Mouse (Mus musculus): Measurements from ENCODE around the gene Ankrd13a. TPM values are rescaled to one million over a fixed set of nuclear protein-coding genes. Genes with fewer than 3 reads are reported as not detected.
A peak's percentile ranks its signal among the peaks of the same experiment; 100 is the strongest.
"Not testable (repeated sequence)": the region's sequence is repeated elsewhere in the genome, so short reads cannot be mapped to it uniquely, and the experiment has no call there.

The Ankrd13a gene
- polyA plus RNA-seq, 1 experiment: 92.1 TPM

DNA sequence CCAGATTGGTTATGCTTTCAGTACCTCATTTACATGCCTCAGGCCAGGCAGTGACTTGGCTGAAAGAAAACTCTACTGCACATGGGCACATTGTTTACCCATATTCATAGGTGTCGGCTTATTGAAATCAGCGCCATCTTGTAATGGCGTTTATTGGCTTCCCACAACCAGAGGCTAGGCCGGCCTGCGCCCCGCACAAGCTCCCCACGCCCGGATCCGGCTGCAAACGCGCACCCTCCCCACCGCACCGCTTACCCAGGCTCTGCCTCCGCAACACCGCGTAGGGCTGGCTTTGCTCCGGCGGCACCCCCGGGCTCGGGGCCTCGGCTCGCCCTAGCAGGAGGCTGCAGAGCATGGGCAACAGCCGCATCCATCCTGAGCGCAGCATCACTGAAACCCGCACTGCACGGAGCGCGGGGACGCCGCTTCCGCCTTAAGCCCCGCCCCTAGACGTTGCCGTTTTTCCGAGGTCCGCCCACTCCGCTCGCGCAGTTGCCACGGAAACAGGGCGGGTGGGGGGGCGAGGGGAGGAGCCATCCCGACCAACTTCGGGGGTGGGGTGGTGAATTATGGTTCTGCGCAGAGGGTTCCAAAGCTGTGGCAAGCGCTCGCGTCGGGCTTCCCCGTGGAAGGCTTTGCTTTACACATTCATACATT, 39.2 kb downstream of the Ankrd13a start:
- H3K4me3 ChIP-seq (replicated peaks; ENCODE audit: extremely low read depth, low read depth, low read length): peak overlapping the region; percentile 93
- no peaks in the 10 kb centered on the region for H3K4me1 ChIP-seq (ENCODE audit: control insufficient read depth, insufficient read depth, low read length)
- TF ChIP-seq POLR2A (IDR thresholded peaks at IDR 0.05; ENCODE audit: borderline replicate concordance, extremely low read depth, low read depth, low read length): peak; percentile 85; the same call in 1 of the 2 replicates
- TF ChIP-seq CTCF (IDR thresholded peaks at IDR 0.05; ENCODE audit: insufficient read depth, low read length): no peak
- WGBS: under 1% methylated on average over 50 of the region's 50 CpGs
- DNase-seq: peak; percentile 72

DNA sequence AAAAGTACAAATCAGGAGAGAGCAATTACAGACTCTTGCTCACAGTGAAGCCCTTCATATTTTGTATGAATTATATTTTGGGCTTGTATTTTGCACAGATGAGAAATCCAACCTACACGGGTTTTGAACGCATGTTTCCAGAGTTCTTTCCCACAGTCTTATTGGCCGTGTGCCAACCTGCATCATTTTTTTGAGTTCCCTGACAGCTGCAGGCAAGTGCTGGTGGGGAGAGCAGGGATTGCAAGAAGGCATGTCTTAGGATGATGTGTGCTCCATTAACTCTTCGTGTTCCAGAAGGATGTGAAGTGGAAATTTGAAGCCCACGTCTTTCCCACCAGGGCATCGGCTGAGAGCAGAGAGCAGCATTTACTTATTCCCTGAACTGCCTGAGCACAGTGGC, 42.1 kb downstream of the Ankrd13a start:
- TF ChIP-seq CTCF (IDR thresholded peaks at IDR 0.05; ENCODE audit: insufficient read depth, low read length): no peak
- WGBS: 62% methylated on average over 6 of the region's 6 CpGs
- Histone ChIP-seq H3K4me1 (ENCODE audit: control insufficient read depth, insufficient read depth, low read length) (no peaks in the 10 kb centered on the region), H3K4me3 (replicated peaks; ENCODE audit: extremely low read depth, low read depth, low read length) (no peak overlapping the region)
- no peak for DNase-seq

DNA sequence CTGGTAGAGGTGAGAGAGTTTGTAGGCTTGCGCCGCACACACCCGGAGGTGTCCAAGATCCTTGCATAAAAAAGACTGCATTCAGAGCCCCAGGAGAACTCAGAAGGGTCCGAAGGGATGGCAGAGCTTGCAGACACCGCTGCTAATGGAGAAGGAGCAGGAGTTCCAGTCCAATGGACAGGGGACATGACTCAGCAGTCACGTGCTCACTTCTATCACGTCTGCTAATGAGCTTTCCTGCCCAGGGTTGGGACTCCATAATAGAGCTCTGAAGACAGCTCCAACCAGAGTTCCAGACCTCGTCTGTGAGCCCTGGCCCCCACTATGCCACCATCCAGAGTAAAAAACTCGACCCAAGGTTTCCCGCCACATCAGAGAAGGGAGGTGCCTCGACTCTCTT, 43.6 kb downstream of the Ankrd13a start:
- Histone ChIP-seq H3K4me3 (replicated peaks; ENCODE audit: extremely low read depth, low read depth, low read length) (no peak overlapping the region), H3K4me1 (ENCODE audit: control insufficient read depth, insufficient read depth, low read length) (no peaks in the 10 kb centered on the region)
- WGBS: 75% methylated on average over 11 of the region's 11 CpGs
- no peak for TF ChIP-seq POLR2A (IDR thresholded peaks at IDR 0.05; ENCODE audit: borderline replicate concordance, extremely low read depth, low read depth, low read length)
- DNase-seq: no peak

DNA sequence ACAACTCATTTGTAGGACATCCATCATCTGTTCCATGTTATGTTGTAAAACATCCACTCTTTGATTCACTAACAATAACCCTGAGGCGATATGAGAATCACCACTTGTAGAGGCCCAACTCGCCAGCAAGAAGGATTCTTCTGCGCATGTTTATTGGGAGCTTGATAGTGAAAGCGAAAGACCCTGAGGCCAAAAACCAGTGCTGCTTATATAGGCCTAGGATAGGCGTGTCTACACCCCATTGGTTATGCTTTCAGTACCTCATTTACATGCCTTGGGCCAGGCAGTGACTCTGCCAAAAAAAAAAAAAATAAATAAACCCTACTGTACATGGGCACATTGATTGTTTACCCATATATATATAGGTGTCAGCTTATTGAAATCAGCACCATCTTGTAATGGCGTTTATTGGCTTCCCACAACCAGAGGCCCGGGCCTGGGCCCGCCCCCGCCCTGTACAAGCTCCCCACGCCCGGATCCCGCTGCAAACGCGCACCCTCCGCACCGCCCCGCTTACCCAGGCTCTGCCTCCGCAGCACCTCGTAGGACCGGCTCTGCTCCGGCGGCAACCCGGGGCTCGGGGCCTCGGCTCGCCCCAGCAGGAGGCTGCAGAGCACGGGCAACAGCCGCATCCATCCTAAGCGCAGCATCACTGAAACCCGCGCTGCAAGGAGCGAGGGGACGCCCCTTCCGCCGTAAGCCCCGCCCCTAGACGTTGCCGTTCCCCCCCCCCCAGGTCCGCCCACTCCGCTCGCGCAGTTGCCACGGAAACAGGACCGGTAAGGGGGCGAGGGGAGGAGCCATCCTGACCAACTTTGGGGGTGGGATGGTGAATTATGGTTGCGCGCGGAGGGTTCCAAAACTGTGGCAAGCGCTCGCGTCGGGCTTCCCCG, 48.6 kb downstream of the Ankrd13a start, which contains the start of gene 1500011B03Rik:
TSS of gene 1500011B03Rik (minus strand) at position 673 of the 893 bp plus-strand sequence.
- no peak for TF ChIP-seq POLR2A (IDR thresholded peaks at IDR 0.05; ENCODE audit: borderline replicate concordance, extremely low read depth, low read depth, low read length)
- peak; percentile 54 for DNase-seq
- 10% methylated on average over 53 of the region's 53 CpGs for WGBS
- Histone ChIP-seq H3K4me1 (ENCODE audit: control insufficient read depth, insufficient read depth, low read length) (no peaks in the 10 kb centered on the region; the same call in 1 of the 2 replicates), H3K4me3 (replicated peaks; ENCODE audit: extremely low read depth, low read depth, low read length) (peak within 1 kb of the TSS; percentile 65)

DNA sequence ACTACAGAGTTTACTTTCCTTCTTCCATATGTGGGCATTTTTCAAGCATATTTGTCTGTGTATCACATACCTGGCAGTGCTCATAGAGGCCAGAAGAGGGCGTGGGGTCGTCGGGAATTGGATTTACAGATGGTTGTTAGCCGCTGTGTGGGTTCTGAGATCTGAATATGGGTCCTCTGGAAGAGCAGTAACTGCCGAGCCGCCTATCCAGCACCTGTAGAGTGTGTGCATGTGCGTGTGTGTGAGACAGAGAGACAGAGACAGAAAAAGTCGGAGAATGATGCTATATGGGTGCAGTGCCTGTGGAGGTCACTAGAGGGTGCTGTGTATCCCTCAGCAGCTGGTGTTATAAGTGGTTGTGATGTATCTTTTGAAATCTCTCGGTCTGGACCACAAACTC, 49.7 kb downstream of the Ankrd13a start:
- DNase-seq: peak; percentile 43
- no peaks in the 10 kb centered on the region; the same call in 1 of the 2 replicates for H3K4me1 ChIP-seq (ENCODE audit: control insufficient read depth, insufficient read depth, low read length)
- 10% methylated on average over 9 of the region's 9 CpGs for whole genome bisulfite sequencing
- H3K4me3 ChIP-seq (replicated peaks; ENCODE audit: extremely low read depth, low read depth, low read length): no peak overlapping the region
- TF ChIP-seq POLR2A (IDR thresholded peaks at IDR 0.05; ENCODE audit: borderline replicate concordance, extremely low read depth, low read depth, low read length): no peak
- TF ChIP-seq CTCF (IDR thresholded peaks at IDR 0.05; ENCODE audit: insufficient read depth, low read length): peak; percentile 65

DNA sequence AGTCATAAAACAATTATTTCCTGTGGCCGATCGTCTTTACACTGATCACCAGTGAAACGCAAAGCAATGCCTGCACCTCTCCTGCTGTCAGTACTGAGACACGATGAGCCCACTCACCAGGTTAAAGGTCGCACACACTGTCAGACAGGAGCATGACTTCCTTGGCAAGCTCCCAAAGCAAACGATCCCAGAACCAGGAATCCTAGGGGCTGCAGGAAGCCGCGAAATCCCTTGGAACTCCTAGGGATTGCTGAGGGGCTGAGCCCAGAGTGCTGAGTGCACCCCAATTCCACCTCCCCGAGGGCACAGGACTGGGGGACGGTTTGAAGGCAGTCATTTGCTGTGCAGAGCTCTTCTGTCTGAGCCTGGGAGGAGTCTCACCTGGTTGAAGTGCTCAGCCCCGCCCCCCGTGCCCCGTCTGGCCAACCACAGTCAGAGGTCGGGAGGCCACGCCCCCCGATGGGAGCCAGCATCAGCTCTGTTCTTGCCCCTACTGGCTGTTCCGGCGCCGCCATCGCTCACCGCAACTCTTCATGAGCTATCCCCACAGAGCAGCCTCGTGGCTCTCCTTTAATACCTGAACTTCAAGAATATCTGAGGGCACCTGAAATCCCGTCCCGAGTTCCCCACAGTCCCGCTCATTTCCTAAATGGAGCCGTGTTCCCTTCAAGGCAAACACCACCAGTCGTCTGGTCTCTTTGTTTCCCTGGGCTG, 51.7 kb downstream of the Ankrd13a start:
- 7% methylated on average over 27 of the region's 27 CpGs for WGBS
- TF ChIP-seq POLR2A (IDR thresholded peaks at IDR 0.05; ENCODE audit: borderline replicate concordance, extremely low read depth, low read depth, low read length): no peak
- no peak for TF ChIP-seq CTCF (IDR thresholded peaks at IDR 0.05; ENCODE audit: insufficient read depth, low read length)
- H3K4me1 ChIP-seq (ENCODE audit: control insufficient read depth, insufficient read depth, low read length): no peaks in the 10 kb centered on the region; the same call in 1 of the 2 replicates

DNA sequence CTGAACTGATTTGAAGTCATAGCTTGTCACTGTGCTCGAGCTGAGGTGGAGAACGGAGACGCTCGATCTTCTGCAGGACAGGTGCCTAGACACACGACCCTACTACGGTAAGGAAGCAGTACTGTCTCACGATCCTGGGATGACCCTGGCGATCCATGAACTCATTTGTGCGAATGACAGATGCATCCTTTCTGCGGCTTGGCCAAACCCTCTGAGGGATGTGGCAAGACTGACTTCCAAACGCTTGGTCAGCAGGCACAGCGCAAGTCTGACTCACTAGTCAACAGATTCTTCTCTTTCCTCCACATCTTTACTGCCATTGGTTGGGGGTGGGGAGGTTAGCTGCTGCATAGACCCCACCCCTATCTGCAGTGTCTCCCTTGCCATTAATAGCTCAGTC, 53.0 kb downstream of the Ankrd13a start:
- Histone ChIP-seq H3K4me3 (replicated peaks; ENCODE audit: extremely low read depth, low read depth, low read length) (no peak overlapping the region), H3K4me1 (ENCODE audit: control insufficient read depth, insufficient read depth, low read length) (no peaks in the 10 kb centered on the region; the same call in 1 of the 2 replicates)
- TF ChIP-seq CTCF (IDR thresholded peaks at IDR 0.05; ENCODE audit: insufficient read depth, low read length) (no peak), POLR2A (IDR thresholded peaks at IDR 0.05; ENCODE audit: borderline replicate concordance, extremely low read depth, low read depth, low read length) (no peak)
- 61% methylated on average over 12 of the region's 12 CpGs for WGBS
- no peak for DNase-seq

More for the DNA sequence above, 51.7 kb downstream of the Ankrd13a start:
- H3K4me3 ChIP-seq (replicated peaks; ENCODE audit: extremely low read depth, low read depth, low read length): peak overlapping the region; percentile 36
- DNase-seq: peak; percentile 53

DNA sequence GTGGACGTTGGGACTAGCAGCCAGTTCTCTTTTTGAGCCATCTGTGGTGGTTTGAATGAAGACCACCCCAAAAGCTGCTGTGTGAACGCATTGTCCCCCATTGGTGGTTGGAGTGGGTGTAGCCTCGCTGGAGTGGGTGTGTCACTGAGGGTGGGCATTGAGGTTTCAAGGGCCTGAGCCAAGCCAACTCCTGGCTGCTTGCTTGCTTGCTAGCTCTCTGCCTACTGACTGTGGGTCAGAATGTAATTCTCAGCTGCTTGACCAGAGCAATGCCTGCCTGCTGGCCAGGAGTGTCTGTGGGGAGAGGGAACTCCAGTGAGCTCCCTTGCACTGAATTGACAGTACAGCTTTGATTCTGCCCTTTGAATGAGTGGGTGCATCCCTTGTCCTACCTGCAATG, 55.3 kb downstream of the Ankrd13a start:
- WGBS: 62% methylated on average over 3 of the region's 3 CpGs
- no peaks in the 10 kb centered on the region; the same call in 1 of the 2 replicates for H3K4me1 ChIP-seq (ENCODE audit: control insufficient read depth, insufficient read depth, low read length)
- TF ChIP-seq POLR2A (IDR thresholded peaks at IDR 0.05; ENCODE audit: borderline replicate concordance, extremely low read depth, low read depth, low read length): no peak
- no peak overlapping the region for H3K4me3 ChIP-seq (replicated peaks; ENCODE audit: extremely low read depth, low read depth, low read length)
- DNase-seq: no peak

DNA sequence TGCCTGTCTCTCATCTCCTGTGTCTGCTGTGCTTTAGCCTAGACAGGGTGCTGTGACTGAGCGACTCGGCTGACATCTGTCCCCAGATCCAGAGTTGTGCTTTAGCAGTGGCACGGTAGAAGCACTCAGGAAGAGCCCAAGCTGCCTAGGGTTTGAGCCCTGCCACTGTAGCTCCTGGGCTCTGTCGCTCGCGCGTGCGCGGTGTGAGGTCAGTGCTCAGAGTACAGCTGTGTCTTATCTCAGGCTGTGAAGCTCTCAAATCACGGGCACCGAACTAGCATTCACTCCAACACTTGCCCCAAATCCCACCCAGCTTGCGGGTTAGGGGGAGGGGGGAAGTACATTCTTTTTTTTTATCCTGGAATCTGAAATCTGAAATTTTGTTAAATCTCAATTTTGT, 62.4 kb downstream of the Ankrd13a start:
- TF ChIP-seq CTCF (IDR thresholded peaks at IDR 0.05; ENCODE audit: insufficient read depth, low read length): no peak
- TF ChIP-seq POLR2A (IDR thresholded peaks at IDR 0.05; ENCODE audit: borderline replicate concordance, extremely low read depth, low read depth, low read length): no peak
- WGBS: 42% methylated on average over 12 of the region's 12 CpGs
- H3K4me3 ChIP-seq (replicated peaks; ENCODE audit: extremely low read depth, low read depth, low read length): no peak overlapping the region
- H3K4me1 ChIP-seq (ENCODE audit: control insufficient read depth, insufficient read depth, low read length): no peaks in the 10 kb centered on the region
- no peak for DNase-seq

DNA sequence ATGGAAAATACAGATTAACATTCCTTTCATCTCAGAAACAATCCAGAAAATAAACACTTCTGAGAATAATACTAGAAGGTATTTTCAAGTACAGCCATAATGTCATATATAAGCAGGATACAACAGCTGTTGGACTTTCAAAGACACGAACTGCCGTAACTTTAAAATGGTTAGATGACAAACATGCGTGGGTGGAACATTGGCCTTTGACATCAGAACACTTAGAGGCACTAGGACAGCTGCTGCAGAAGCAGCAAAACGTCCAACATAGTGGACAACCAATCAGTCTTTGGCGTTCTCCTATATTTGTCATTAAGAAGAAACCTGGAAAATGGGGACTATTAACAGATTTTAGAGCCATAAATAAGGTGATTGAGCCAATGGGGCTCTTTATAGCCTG, 66.0 kb downstream of the Ankrd13a start:
- WGBS: 63% methylated on average over 5 of the region's 5 CpGs
- not testable (repeated sequence) for H3K4me1 ChIP-seq (ENCODE audit: control insufficient read depth, insufficient read depth, low read length); H3K4me3 ChIP-seq (replicated peaks; ENCODE audit: extremely low read depth, low read depth, low read length); DNase-seq

DNA sequence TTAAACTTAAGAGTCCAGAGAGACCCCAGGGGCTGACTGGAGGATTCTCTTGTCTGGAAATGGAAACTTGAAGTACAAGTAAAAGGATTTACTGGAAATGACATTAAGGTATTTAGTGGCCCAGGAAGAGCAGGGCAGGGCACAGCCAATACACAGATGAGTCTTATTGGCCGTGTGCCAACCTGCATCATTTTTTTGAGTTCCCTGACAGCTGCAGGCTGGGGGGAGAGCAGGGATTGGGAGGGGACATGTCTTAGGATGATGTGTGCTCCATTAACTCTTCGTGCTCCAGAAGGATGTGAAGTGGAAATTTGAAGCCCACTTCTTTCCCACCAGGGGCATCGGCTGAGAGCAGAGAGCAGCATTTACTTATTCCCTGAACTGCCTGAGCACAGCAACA, 67.7 kb downstream of the Ankrd13a start:
- DNase-seq; H3K4me3 ChIP-seq (replicated peaks; ENCODE audit: extremely low read depth, low read depth, low read length); H3K4me1 ChIP-seq (ENCODE audit: control insufficient read depth, insufficient read depth, low read length): not testable (repeated sequence)
- 41% methylated on average over 3 of the region's 3 CpGs for WGBS
